Mouse (Mus musculus): ENCODE measurements around the gene Igsf3. TPM values are rescaled to one million over a fixed set of nuclear protein-coding genes. Genes with fewer than 3 reads are reported as not detected.
"Not testable (repeated sequence)": the region's sequence is repeated elsewhere in the genome, so short reads cannot be mapped to it uniquely, and the experiment has no call there.

The Igsf3 gene
- polyA plus RNA-seq, 1 experiment from 2014 or later: 35.3 TPM

GRCm38 (mm10) chr3:101408953-101409750 lies 32.3 kb downstream of the Igsf3 start:
- H3K9me3 ChIP-seq (replicated peaks; ENCODE audit: control insufficient read depth, low read length): no peaks in the 10 kb centered on the region
- no peak for ATAC-seq (ENCODE audit: insufficient read depth, low FRiP score)
- H3K27ac ChIP-seq (ENCODE audit: low read length): peak overlapping the region; percentile 65
- H3K27me3 ChIP-seq (ENCODE audit: control insufficient read depth, insufficient read depth, low read length): no peaks in the 10 kb centered on the region
- 35% methylated on average over 20 of the region's 20 CpGs for WGBS
- H3K4me3 ChIP-seq (replicated peaks; ENCODE audit: low read length): no peak overlapping the region
- peaks cover 72% of the 10 kb centered on the region for H3K4me1 ChIP-seq (ENCODE audit: control insufficient read depth, insufficient read depth, low read length)
- H3K4me2 ChIP-seq (ENCODE audit: low read depth, low read length): peak overlapping the region; percentile 33
- H3K36me3 ChIP-seq (ENCODE audit: control insufficient read depth, insufficient read depth, low read length): no peaks in the 10 kb centered on the region
- H3K9ac ChIP-seq (ENCODE audit: low read length): peak overlapping the region; percentile 49; the same call in 1 of the 2 replicates

DNA sequence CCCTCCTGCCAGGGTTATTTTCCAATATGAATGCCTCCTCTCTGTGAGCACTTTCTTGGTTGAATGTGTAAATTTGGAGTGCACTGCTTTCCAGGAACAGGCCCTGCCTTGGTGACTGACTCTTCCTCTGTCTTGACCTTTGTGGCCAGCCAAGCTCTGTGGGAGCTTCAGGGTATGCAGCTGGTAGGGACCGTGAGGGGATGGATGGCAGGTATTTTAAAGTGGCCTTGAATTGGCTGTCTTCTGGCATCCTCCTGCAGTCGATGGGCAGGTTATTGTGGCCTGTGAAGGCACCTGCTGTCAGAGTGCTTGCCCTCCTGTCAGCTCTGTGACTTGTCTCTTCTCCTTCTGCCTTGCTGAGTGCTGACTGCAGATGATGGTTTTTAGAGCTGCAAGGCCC lies 33.3 kb downstream of the Igsf3 start:
- no peaks in the 10 kb centered on the region for H3K9me3 ChIP-seq (replicated peaks; ENCODE audit: control insufficient read depth, low read length)
- H3K4me1 ChIP-seq (ENCODE audit: control insufficient read depth, insufficient read depth, low read length): peaks cover 69% of the 10 kb centered on the region
- no peak overlapping the region for H3K9ac ChIP-seq (ENCODE audit: low read length)
- no peaks in the 10 kb centered on the region for H3K36me3 ChIP-seq (ENCODE audit: control insufficient read depth, insufficient read depth, low read length)
- H3K27me3 ChIP-seq (ENCODE audit: control insufficient read depth, insufficient read depth, low read length): no peaks in the 10 kb centered on the region
- H3K27ac ChIP-seq (ENCODE audit: low read length): no peak overlapping the region
- WGBS: 46% methylated on average over 2 of the region's 2 CpGs
- H3K4me2 ChIP-seq (ENCODE audit: low read depth, low read length): no peak overlapping the region
- no peak for ATAC-seq (ENCODE audit: insufficient read depth, low FRiP score)
- H3K4me3 ChIP-seq (replicated peaks; ENCODE audit: low read length): no peak overlapping the region

GRCm38 (mm10) chr3:101410745-101411144 lies 33.9 kb downstream of the Igsf3 start:
- Histone ChIP-seq H3K4me2 (ENCODE audit: low read depth, low read length) (no peak overlapping the region), H3K9ac (ENCODE audit: low read length) (no peak overlapping the region), H3K27ac (ENCODE audit: low read length) (peak overlapping the region; percentile 26; the same call in 1 of the 2 replicates), H3K27me3 (ENCODE audit: control insufficient read depth, insufficient read depth, low read length) (no peaks in the 10 kb centered on the region), H3K36me3 (ENCODE audit: control insufficient read depth, insufficient read depth, low read length) (no peaks in the 10 kb centered on the region), H3K4me3 (replicated peaks; ENCODE audit: low read length) (no peak overlapping the region), H3K4me1 (ENCODE audit: control insufficient read depth, insufficient read depth, low read length) (peaks cover 64% of the 10 kb centered on the region), H3K9me3 (replicated peaks; ENCODE audit: control insufficient read depth, low read length) (no peaks in the 10 kb centered on the region)
- WGBS: 44% methylated on average over 3 of the region's 3 CpGs
- ATAC-seq (ENCODE audit: insufficient read depth, low FRiP score): 0 out of 2 replicates have a peak, but pooled peaks have one; percentile 4

DNA sequence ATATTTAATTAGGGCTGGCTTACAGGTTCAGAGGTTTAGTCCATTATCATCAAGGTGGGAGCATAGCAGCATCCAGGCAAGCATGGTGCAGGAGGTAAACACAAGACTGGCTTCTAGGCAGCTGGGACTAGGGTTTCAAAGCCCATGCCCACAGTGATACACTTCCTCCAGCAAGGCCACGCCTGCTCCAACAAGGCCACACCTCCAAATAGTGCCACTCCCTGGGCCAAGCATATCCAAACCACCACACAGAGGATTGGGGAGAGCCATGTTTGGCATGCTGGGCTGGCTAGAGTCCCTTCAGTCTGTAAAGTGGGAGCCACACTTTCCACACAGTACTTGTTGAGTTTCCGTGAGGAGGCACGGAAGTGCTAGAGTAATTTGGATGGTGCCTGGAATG lies 34.7 kb downstream of the Igsf3 start:
- H3K4me3 ChIP-seq (replicated peaks; ENCODE audit: low read length): no peak overlapping the region
- H3K27me3 ChIP-seq (ENCODE audit: control insufficient read depth, insufficient read depth, low read length): no peaks in the 10 kb centered on the region
- no peaks in the 10 kb centered on the region for H3K36me3 ChIP-seq (ENCODE audit: control insufficient read depth, insufficient read depth, low read length)
- H3K4me1 ChIP-seq (ENCODE audit: control insufficient read depth, insufficient read depth, low read length): peaks cover 56% of the 10 kb centered on the region
- 85% methylated on average over 3 of the region's 3 CpGs for WGBS
- no peak overlapping the region for H3K27ac ChIP-seq (ENCODE audit: low read length)
- H3K9ac ChIP-seq (ENCODE audit: low read length): no peak overlapping the region
- H3K4me2 ChIP-seq (ENCODE audit: low read depth, low read length): no peak overlapping the region
- H3K9me3 ChIP-seq (replicated peaks; ENCODE audit: control insufficient read depth, low read length): no peaks in the 10 kb centered on the region
- ATAC-seq (ENCODE audit: insufficient read depth, low FRiP score): 0 out of 2 replicates have a peak, but pooled peaks have one; percentile 18

GRCm38 (mm10) chr3:101412115-101412514 lies 35.2 kb downstream of the Igsf3 start:
- WGBS: 82% methylated on average over 6 of the region's 6 CpGs
- Histone ChIP-seq H3K4me1 (ENCODE audit: control insufficient read depth, insufficient read depth, low read length) (peaks cover 55% of the 10 kb centered on the region), H3K4me2 (ENCODE audit: low read depth, low read length) (no peak overlapping the region), H3K4me3 (replicated peaks; ENCODE audit: low read length) (no peak overlapping the region), H3K9ac (ENCODE audit: low read length) (no peak overlapping the region), H3K9me3 (replicated peaks; ENCODE audit: control insufficient read depth, low read length) (no peaks in the 10 kb centered on the region), H3K27ac (ENCODE audit: low read length) (no peak overlapping the region), H3K36me3 (ENCODE audit: control insufficient read depth, insufficient read depth, low read length) (no peaks in the 10 kb centered on the region), H3K27me3 (ENCODE audit: control insufficient read depth, insufficient read depth, low read length) (no peaks in the 10 kb centered on the region)
- no peak for ATAC-seq (ENCODE audit: insufficient read depth, low FRiP score)

GRCm38 (mm10) chr3:101413013-101413412 lies 36.1 kb downstream of the Igsf3 start:
- not testable (repeated sequence) for H3K9ac ChIP-seq (ENCODE audit: low read length); H3K4me2 ChIP-seq (ENCODE audit: low read depth, low read length); H3K4me3 ChIP-seq (replicated peaks; ENCODE audit: low read length); H3K27me3 ChIP-seq (ENCODE audit: control insufficient read depth, insufficient read depth, low read length); H3K36me3 ChIP-seq (ENCODE audit: control insufficient read depth, insufficient read depth, low read length); ATAC-seq (ENCODE audit: insufficient read depth, low FRiP score); H3K27ac ChIP-seq (ENCODE audit: low read length); H3K9me3 ChIP-seq (replicated peaks; ENCODE audit: control insufficient read depth, low read length)
- H3K4me1 ChIP-seq (ENCODE audit: control insufficient read depth, insufficient read depth, low read length): peaks cover 51% of the 10 kb centered on the region
- WGBS: 85% methylated on average over 5 of the region's 5 CpGs

- Histone ChIP-seq H3K36me3 (ENCODE audit: control insufficient read depth, insufficient read depth, low read length) (no peaks in the 10 kb centered on the region), H3K4me2 (ENCODE audit: low read depth, low read length) (no peak overlapping the region), H3K4me1 (ENCODE audit: control insufficient read depth, insufficient read depth, low read length) (peaks cover 19% of the 10 kb centered on the region), H3K4me3 (replicated peaks; ENCODE audit: low read length) (no peak overlapping the region), H3K9me3 (replicated peaks; ENCODE audit: control insufficient read depth, low read length) (no peaks in the 10 kb centered on the region), H3K27me3 (ENCODE audit: control insufficient read depth, insufficient read depth, low read length) (no peaks in the 10 kb centered on the region), H3K27ac (ENCODE audit: low read length) (no peak overlapping the region), H3K9ac (ENCODE audit: low read length) (no peak overlapping the region)
- no peak for ATAC-seq (ENCODE audit: insufficient read depth, low FRiP score)
- 49% methylated on average over 18 of the region's 18 CpGs for WGBS
Measured at GRCm38 (mm10) chr3:101418740-101419652, 42.1 kb downstream of the Igsf3 start.

DNA sequence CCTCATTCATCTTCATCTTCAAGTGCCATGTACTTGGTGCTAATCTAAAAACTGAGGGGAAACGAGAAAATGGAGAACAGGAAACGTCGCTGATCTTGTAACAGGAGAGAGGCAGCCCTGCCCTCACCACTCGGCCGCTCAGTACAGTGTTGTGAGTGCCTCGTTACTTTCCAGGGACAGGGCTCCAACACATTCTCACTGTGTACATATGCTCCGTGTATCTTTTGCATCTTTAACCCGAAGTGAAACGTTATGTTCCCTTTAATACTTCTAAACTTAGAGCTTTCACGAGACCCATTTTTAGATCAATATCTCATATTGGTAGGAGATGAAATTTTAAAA lies 42.7 kb downstream of the Igsf3 start:
- H3K36me3 ChIP-seq (ENCODE audit: control insufficient read depth, insufficient read depth, low read length): no peaks in the 10 kb centered on the region
- no peak overlapping the region for H3K27ac ChIP-seq (ENCODE audit: low read length)
- 56% methylated on average over 10 of the region's 10 CpGs for WGBS
- no peak overlapping the region for H3K4me3 ChIP-seq (replicated peaks; ENCODE audit: low read length)
- no peaks in the 10 kb centered on the region for H3K27me3 ChIP-seq (ENCODE audit: control insufficient read depth, insufficient read depth, low read length)
- no peak for ATAC-seq (ENCODE audit: insufficient read depth, low FRiP score)
- peaks cover 19% of the 10 kb centered on the region for H3K4me1 ChIP-seq (ENCODE audit: control insufficient read depth, insufficient read depth, low read length)
- H3K9me3 ChIP-seq (replicated peaks; ENCODE audit: control insufficient read depth, low read length): no peaks in the 10 kb centered on the region
- no peak overlapping the region for H3K9ac ChIP-seq (ENCODE audit: low read length)
- H3K4me2 ChIP-seq (ENCODE audit: low read depth, low read length): no peak overlapping the region

DNA sequence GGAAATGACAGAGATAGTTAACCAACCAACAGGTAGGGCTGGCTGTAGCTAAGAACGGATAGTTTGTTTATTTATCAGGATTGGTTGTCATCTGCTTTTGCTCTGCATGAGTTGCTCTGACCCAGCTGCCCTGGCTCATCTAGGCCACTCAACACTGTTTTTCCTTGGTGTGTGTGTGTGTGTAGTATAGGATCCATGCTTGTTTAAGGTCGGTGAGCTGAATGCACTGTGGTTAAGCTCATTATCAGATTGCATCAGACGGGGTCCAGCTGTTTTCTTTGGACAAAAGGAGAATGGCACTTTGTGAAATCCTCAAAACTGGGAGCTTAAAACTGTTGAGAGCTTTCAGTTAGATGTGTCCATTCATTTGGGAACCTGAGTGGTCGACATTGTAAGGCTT lies 46.3 kb downstream of the Igsf3 start:
- ATAC-seq (ENCODE audit: insufficient read depth, low FRiP score): no peak
- Histone ChIP-seq H3K4me3 (replicated peaks; ENCODE audit: low read length) (no peak overlapping the region), H3K9me3 (replicated peaks; ENCODE audit: control insufficient read depth, low read length) (no peaks in the 10 kb centered on the region), H3K4me1 (ENCODE audit: control insufficient read depth, insufficient read depth, low read length) (peaks cover 15% of the 10 kb centered on the region; the same call in 1 of the 2 replicates), H3K36me3 (ENCODE audit: control insufficient read depth, insufficient read depth, low read length) (no peaks in the 10 kb centered on the region; the same call in 1 of the 2 replicates), H3K27ac (ENCODE audit: low read length) (no peak overlapping the region), H3K4me2 (ENCODE audit: low read depth, low read length) (no peak overlapping the region), H3K9ac (ENCODE audit: low read length) (no peak overlapping the region), H3K27me3 (ENCODE audit: control insufficient read depth, insufficient read depth, low read length) (no peaks in the 10 kb centered on the region)
- 32% methylated on average over 4 of the region's 4 CpGs for WGBS
